Mouse (Mus musculus) liver, postnatal 0 days (tissue): ENCODE measurements around the gene Tmem145.

Experiments used
- CTCF ChIP-seq: sonication (generic); IDR thresholded peaks from 2 replicates; pipeline ENCODE4 v1.5.1; 2016; ENCODE audit warnings: antibody characterized with exemption, low read depth
- EP300 ChIP-seq: IDR thresholded peaks from 2 replicates; pipeline ENCODE4 v1.6.1; 2016; ENCODE audit warnings: antibody characterized with exemption, low read depth, mild to moderate bottlenecking

DNA sequence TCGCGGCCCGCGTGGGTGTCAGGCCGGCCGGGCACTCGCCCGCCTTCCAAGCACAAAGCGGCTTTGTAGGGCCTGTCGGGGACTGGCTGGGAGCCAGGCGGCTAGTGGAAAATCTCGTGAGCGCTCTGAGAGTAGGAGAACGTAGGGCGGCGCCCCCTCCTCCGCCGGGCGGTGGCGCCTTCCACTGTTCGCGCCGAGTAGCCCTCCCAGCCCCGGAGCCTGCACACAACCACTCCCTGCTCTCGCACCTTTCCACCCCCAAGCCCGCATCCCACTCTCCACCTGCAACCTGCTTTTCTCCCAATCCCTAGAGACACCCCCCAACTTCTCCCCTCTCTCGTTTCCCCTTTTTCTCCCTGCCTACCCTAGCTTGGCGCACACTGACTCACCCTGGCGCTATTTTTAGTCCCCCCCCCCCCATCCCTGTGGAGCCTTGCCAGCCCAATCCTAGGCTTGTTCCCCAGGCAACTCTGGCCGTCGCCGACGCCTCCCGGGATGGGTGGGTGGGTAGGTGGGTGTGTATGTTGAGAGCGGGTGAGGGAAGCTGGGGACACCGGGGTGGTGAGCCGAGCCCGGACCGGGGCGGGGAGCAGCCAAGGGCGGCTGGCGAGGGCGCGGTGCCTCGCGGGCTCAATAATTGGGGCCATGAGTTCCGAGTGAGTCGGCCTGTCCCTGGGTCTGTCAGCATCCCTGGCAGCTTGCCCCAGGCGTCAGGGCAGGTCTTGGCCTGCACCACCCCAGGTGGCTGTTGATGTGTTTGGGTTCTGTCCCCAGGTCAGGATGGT, 26.6 kb upstream of the Tmem145 start:
- peak; percentile 46 for TF ChIP-seq CTCF
- peak; percentile 15; the same call in 1 of the 2 replicates for TF ChIP-seq EP300
